Mouse (Mus musculus): Measurements from ENCODE around the gene Vmn1r210.
"Not testable (repeated sequence)": the region's sequence is repeated elsewhere in the genome, so short reads cannot be mapped to it uniquely, and the experiment has no call there.

DNA sequence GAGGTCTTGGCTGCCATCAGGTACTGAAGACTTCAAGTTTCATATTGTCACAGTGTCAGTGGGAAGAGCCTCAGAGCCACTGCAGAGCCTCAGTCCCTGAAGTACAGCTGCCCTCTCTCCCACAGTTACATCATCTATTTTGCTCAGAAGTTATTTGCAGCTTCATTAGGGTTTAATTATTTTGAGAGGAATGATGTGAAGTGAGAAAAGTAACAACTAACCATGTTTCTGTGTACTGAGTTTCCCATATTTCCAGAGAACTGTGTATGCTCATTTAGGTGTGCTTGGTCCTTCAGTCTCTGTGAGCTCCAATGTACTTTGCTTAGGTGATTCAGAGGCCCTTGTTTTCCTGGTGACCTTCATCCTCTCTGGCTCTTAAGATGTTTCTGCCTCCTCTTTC lies 21.6 kb downstream of the Vmn1r210 start, which contains the start of gene Vmn1r209:
- not testable (repeated sequence) for TF ChIP-seq CTCF (IDR thresholded peaks at IDR 0.05; ENCODE audit: control insufficient read depth, insufficient read depth, low read length); POLR2A (IDR thresholded peaks at IDR 0.05; ENCODE audit: borderline replicate concordance, control insufficient read depth, low read depth, low read length)

Measured in bone marrow, adult 2 months (tissue).